31 mouse cellular contexts compared by ENCODE assay signal in the genomic region with DNA sequence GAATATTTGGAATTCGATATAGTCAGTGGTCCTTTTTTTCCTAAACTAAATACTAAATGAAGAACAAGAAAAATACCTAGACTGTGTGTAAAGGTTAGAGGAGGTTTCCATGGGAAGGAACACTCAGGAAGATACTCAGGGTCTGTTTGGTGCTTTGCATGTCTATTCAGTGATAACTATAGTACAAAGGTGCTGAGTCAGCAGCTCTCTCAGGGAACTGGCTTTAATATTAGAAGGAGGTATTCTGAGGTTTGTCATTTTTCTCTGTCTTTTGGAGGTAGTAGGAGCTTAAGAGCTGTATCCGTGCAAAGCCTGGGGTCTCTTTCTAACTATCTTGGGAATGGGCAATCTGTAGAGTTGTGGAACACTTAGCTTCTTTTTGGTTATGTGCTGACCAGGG.
"Had no signal": no experiment of that assay in that cellular context is flagged by ENCODE, and none has a peak within 500 bp of the region (broad histone marks: within the 10 kb centered on the region; RNA-seq: fewer than 3 reads in every experiment).

No protein-coding gene starts in this region.

- H3K9me3 ChIP-seq: heart, embryonic 12.5 days; heart, embryonic 13.5 days; heart, embryonic 15.5 days; hindbrain, embryonic 10.5 days; hindbrain, embryonic 12.5 days; hindbrain, embryonic 13.5 days; hindbrain, embryonic 15.5 days; intestine, embryonic 15.5 days; kidney, embryonic 15.5 days had no signal

- H3K4me3 ChIP-seq: heart, embryonic 12.5 days; heart, embryonic 13.5 days; heart, embryonic 15.5 days; hindbrain, embryonic 10.5 days; hindbrain, embryonic 12.5 days; hindbrain, embryonic 13.5 days; hindbrain, embryonic 15.5 days; intestine, embryonic 15.5 days; kidney, embryonic 15.5 days; layer of hippocampus, adult 2 months; left cerebral cortex, adult 2 months had no signal

- H3K9ac ChIP-seq: heart, embryonic 12.5 days; heart, embryonic 13.5 days; heart, embryonic 15.5 days; hindbrain, embryonic 12.5 days; hindbrain, embryonic 13.5 days; hindbrain, embryonic 14.5 days; hindbrain, embryonic 15.5 days; intestine, embryonic 15.5 days; kidney, embryonic 15.5 days had no signal

- H3K36me3 ChIP-seq: heart, embryonic 12.5 days; heart, embryonic 13.5 days; heart, embryonic 15.5 days; hindbrain, embryonic 10.5 days; hindbrain, embryonic 12.5 days; hindbrain, embryonic 13.5 days; hindbrain, embryonic 15.5 days; intestine, embryonic 15.5 days; kidney, embryonic 15.5 days had no signal

- H3K27me3 ChIP-seq: heart, embryonic 12.5 days; heart, embryonic 13.5 days; heart, embryonic 15.5 days; hindbrain, embryonic 12.5 days; hindbrain, embryonic 13.5 days; hindbrain, embryonic 15.5 days; intestine, embryonic 15.5 days; kidney, embryonic 15.5 days had no signal

- DNase-seq: heart, postnatal 10 days; heart, postnatal 14 days; heart, postnatal 36 days; heart, postnatal 4 days; kidney, adult 11 months; kidney, adult 18-20 months; kidney, adult 2 months; kidney, adult 8-10 months; kidney, adult 9 months; kidney, postnatal 10 days; kidney, postnatal 14 days; kidney, postnatal 25 days; kidney, postnatal 36 days; kidney, postnatal 4 days; layer of hippocampus, adult 9-11 months; layer of hippocampus, postnatal 36 days had no signal

- H3K27ac ChIP-seq: heart, embryonic 13.5 days; heart, embryonic 15.5 days; hindbrain, embryonic 10.5 days; hindbrain, embryonic 12.5 days; hindbrain, embryonic 13.5 days; hindbrain, embryonic 14.5 days; hindbrain, embryonic 15.5 days; hindbrain, postnatal 0 days; intestine, embryonic 15.5 days; kidney, embryonic 15.5 days; kidney, postnatal 0 days; layer of hippocampus, adult 2 months; left cerebral cortex, adult 2 months had no signal

- H3K4me1 ChIP-seq: heart, embryonic 12.5 days; heart, embryonic 13.5 days; heart, embryonic 15.5 days; hindbrain, embryonic 10.5 days; hindbrain, embryonic 12.5 days; hindbrain, embryonic 13.5 days; hindbrain, embryonic 15.5 days; intestine, embryonic 15.5 days; kidney, embryonic 15.5 days had no signal

- H3K4me2 ChIP-seq: heart, embryonic 11.5 days; heart, embryonic 12.5 days; heart, embryonic 13.5 days; heart, embryonic 15.5 days; hindbrain, embryonic 12.5 days; hindbrain, embryonic 13.5 days; hindbrain, embryonic 14.5 days; hindbrain, embryonic 15.5 days; intestine, embryonic 15.5 days; kidney, embryonic 15.5 days had no signal
